Mouse (Mus musculus) ES-E14 (cell line): Measurements from ENCODE around the gene E030018B13Rik. TPM values are rescaled to one million over a fixed set of nuclear protein-coding genes. Genes with fewer than 3 reads are reported as not detected.

Experiments
- DNase-seq: peaks from one replicate; pipeline ENCODE4 v3.0.0-alpha.2; 2013; ENCODE audit warnings: low read depth, low spot score
- H3K27ac ChIP-seq: 2 replicates; pipeline ENCODE4 v1.5.1; 2012; ENCODE audit warnings: low read depth, mild to moderate bottlenecking, low read length, moderate library complexity, mixed read lengths; ENCODE audit not compliant: poor library complexity, insufficient read depth, severe bottlenecking
- H3K36me3 ChIP-seq: 2 replicates; pipeline ENCODE4 v1.6.1; 2012; ENCODE audit warnings: mild to moderate bottlenecking, low read length, moderate library complexity, mixed read lengths; ENCODE audit not compliant: control insufficient read depth, poor library complexity, insufficient read depth, severe bottlenecking
- H3K4me1 ChIP-seq, 2 experiments: fragments of 150-350 bp in 1 of 2; sonication (generic) in 1 of 2; 2 replicates each; pipeline ENCODE4 v1.6.1; 2012; ENCODE audit warnings: low read length in 2 of 2, mild to moderate bottlenecking in 1 of 2, mixed read lengths in 1 of 2; ENCODE audit not compliant: control insufficient read depth in 2 of 2, insufficient read depth in 2 of 2, poor library complexity in 1 of 2
- H3K4me3 ChIP-seq, 2 experiments: fragments of 150-350 bp in 1 of 2; sonication (generic) in 1 of 2; 2 replicates each; pipeline ENCODE4 v1.5.1; 2012; ENCODE audit warnings: low read length in 2 of 2, low read depth in 1 of 2, mild to moderate bottlenecking in 1 of 2, mixed read lengths in 1 of 2; ENCODE audit not compliant: insufficient read depth in 1 of 2, poor library complexity in 1 of 2, severe bottlenecking in 1 of 2
- H3K9ac ChIP-seq: 2 replicates; pipeline ENCODE4 v1.6.1; 2012; ENCODE audit warnings: low read depth, mild to moderate bottlenecking, low read length, mixed read lengths; ENCODE audit not compliant: poor library complexity, insufficient read depth, severe bottlenecking
- H3K9me3 ChIP-seq: fragments of 150-350 bp; sonication (generic); 2 replicates; pipeline ENCODE4 v1.6.1; 2012; ENCODE audit warnings: low read depth, mild to moderate bottlenecking, low read length; ENCODE audit not compliant: control insufficient read depth, insufficient read depth
- CHD2 ChIP-seq: IDR thresholded peaks from 2 replicates; pipeline ENCODE4 v1.6.1; 2014; ENCODE audit warnings: mild to moderate bottlenecking, low read depth, low read length, inconsistent platforms
- HCFC1 ChIP-seq: IDR thresholded peaks from 2 replicates; pipeline ENCODE4 v1.6.1; 2012; ENCODE audit warnings: low read length, inconsistent platforms, borderline replicate concordance; ENCODE audit not compliant: insufficient read depth
- MAFK ChIP-seq: IDR thresholded peaks from 2 replicates; pipeline ENCODE4 v1.6.1; 2014; ENCODE audit warnings: mild to moderate bottlenecking, low read depth, low read length, inconsistent platforms; ENCODE audit not compliant: insufficient read depth
- ZC3H11A ChIP-seq: IDR thresholded peaks from 2 replicates; pipeline ENCODE4 v1.6.1; 2012; ENCODE audit warnings: low read depth, mild to moderate bottlenecking, inconsistent platforms, low read length, borderline replicate concordance
- ZNF384 ChIP-seq: IDR thresholded peaks from 2 replicates; pipeline ENCODE4 v1.6.1; 2012; ENCODE audit warnings: low read depth, low read length, inconsistent platforms
- in situ Hi-C, 2 experiments: fragments of 600-800 bp; cut with MboI; formaldehyde crosslinking; loops; one replicate each; pipeline ENCODE4 v1.15.1; 2025; ENCODE audit warnings: low sequenced_read_pairs in 2 of 2, inconsistent platforms in 1 of 2; ENCODE audit not compliant: unreplicated experiment in 2 of 2
- total RNA-seq: library from RNA; depleted of rRNA; stranded (reverse); fragments of 300-350 nt; gene quantifications from 2 replicates; pipeline ENCODE4 v1.2.3, GENCODE M21; 2012

E030018B13Rik gene
- total RNA-seq, 1 experiment: not detected

- no peak for TF ChIP-seq CHD2
- TF ChIP-seq HCFC1: no peak
- no peak for TF ChIP-seq MAFK
- TF ChIP-seq ZNF384: no peak
- no peak for TF ChIP-seq ZC3H11A
- no peak overlapping the region for H3K4me3 ChIP-seq
- in situ Hi-C loops: no loop called here
- H3K36me3 ChIP-seq: peaks cover 2% of the 10 kb centered on the region; the same call in 1 of the 2 replicates
- no peak overlapping the region for H3K9ac ChIP-seq
- no peaks in the 10 kb centered on the region for H3K9me3 ChIP-seq
- H3K27ac ChIP-seq: no peak overlapping the region
- peaks cover 13 to 43% of the 10 kb centered on the region in 2 experiments; a peak in 3 of 4 replicates for H3K4me1 ChIP-seq
- no peak for DNase-seq
Observed at GRCm38 (mm10) chr7:63922571-63922970, 5.9 kb downstream of the E030018B13Rik start.

- DNase-seq: no peak
- no peak overlapping the region for H3K4me3 ChIP-seq
- TF ChIP-seq HCFC1: no peak
- no peak for TF ChIP-seq CHD2
- TF ChIP-seq ZC3H11A: no peak
- no peak for TF ChIP-seq ZNF384
- TF ChIP-seq MAFK: no peak
- H3K27ac ChIP-seq: no peak overlapping the region
- in situ Hi-C loops: no loop called here
- H3K9me3 ChIP-seq: no peaks in the 10 kb centered on the region
- no peak overlapping the region for H3K9ac ChIP-seq
- peaks cover 13 to 45% of the 10 kb centered on the region in 2 experiments; a peak in 3 of 4 replicates for H3K4me1 ChIP-seq
- peaks cover 2% of the 10 kb centered on the region; the same call in 1 of the 2 replicates for H3K36me3 ChIP-seq
Observed at GRCm38 (mm10) chr7:63922975-63923374, 6.3 kb downstream of the E030018B13Rik start.

GRCm38 (mm10) chr7:63924151-63924550 is 7.5 kb downstream of the E030018B13Rik start:
- TF ChIP-seq ZC3H11A (no peak), CHD2 (no peak), HCFC1 (no peak), MAFK (no peak), ZNF384 (no peak)
- DNase-seq: no peak
- Histone ChIP-seq H3K9me3 (no peaks in the 10 kb centered on the region), H3K4me1 (peaks cover 13 to 39% of the 10 kb centered on the region in 2 experiments; a peak in 3 of 4 replicates), H3K27ac (no peak overlapping the region), H3K36me3 (peaks cover 2% of the 10 kb centered on the region; the same call in 1 of the 2 replicates), H3K9ac (no peak overlapping the region), H3K4me3 (no peak overlapping the region)
- in situ Hi-C loops: no loop called here

GRCm38 (mm10) chr7:63924747-63925412 is 8.2 kb downstream of the E030018B13Rik start:
- in situ Hi-C loops: no loop called here
- no peak for DNase-seq
- H3K36me3 ChIP-seq: peaks cover 2% of the 10 kb centered on the region; the same call in 1 of the 2 replicates
- H3K4me3 ChIP-seq: no peak overlapping the region
- H3K9me3 ChIP-seq: no peaks in the 10 kb centered on the region
- no peak overlapping the region for H3K27ac ChIP-seq
- peaks cover 13 to 35% of the 10 kb centered on the region in 2 experiments; a peak in 3 of 4 replicates for H3K4me1 ChIP-seq
- no peak for TF ChIP-seq HCFC1
- TF ChIP-seq CHD2: no peak
- no peak for TF ChIP-seq ZC3H11A
- TF ChIP-seq MAFK: no peak
- no peak for TF ChIP-seq ZNF384
- no peak overlapping the region for H3K9ac ChIP-seq
